In genomic region chr13:113974866-113975265, GRCm38 (mm10) we compare ENCODE assay signal across 27 mouse cellular contexts.
"Had no signal": no experiment of that assay in that cellular context is flagged by ENCODE, and none has a peak within 500 bp of the region (broad histone marks: within the 10 kb centered on the region; RNA-seq: fewer than 3 reads in every experiment).

No protein-coding gene starts in this region.

- H3K27ac ChIP-seq: heart, adult 2 months; heart, embryonic 13.5 days; heart, embryonic 15.5 days; hindbrain, embryonic 13.5 days; hindbrain, embryonic 15.5 days; hindbrain, postnatal 0 days; kidney, embryonic 15.5 days; kidney, postnatal 0 days; layer of hippocampus, adult 2 months; left cerebral cortex, adult 2 months; limb, embryonic 10.5 days; limb, embryonic 12.5 days; liver, embryonic 13.5 days had no signal

- H3K4me3 ChIP-seq: heart, adult 2 months; heart, embryonic 13.5 days; heart, embryonic 15.5 days; hindbrain, embryonic 13.5 days; hindbrain, embryonic 15.5 days; kidney, embryonic 15.5 days; layer of hippocampus, adult 2 months; left cerebral cortex, adult 2 months; limb, embryonic 10.5 days; limb, embryonic 12.5 days; liver, embryonic 13.5 days had no signal

- H3K36me3 ChIP-seq: heart, embryonic 13.5 days; heart, embryonic 15.5 days; hindbrain, embryonic 13.5 days; hindbrain, embryonic 15.5 days; kidney, embryonic 15.5 days; limb, embryonic 10.5 days; limb, embryonic 12.5 days; liver, embryonic 13.5 days had no signal

- H3K4me2 ChIP-seq: heart, embryonic 11.5 days; heart, embryonic 13.5 days; heart, embryonic 15.5 days; hindbrain, embryonic 13.5 days; kidney, embryonic 15.5 days; limb, embryonic 12.5 days; liver, embryonic 11.5 days; liver, embryonic 13.5 days had no signal

- H3K4me1 ChIP-seq: hindbrain, embryonic 15.5 days; kidney, embryonic 15.5 days; liver, embryonic 13.5 days had no signal

- ATAC-seq: hindbrain, postnatal 0 days; intestine, embryonic 16.5 days had no signal

- H3K9ac ChIP-seq: heart, embryonic 13.5 days; heart, embryonic 15.5 days; hindbrain, embryonic 13.5 days; hindbrain, embryonic 15.5 days; kidney, embryonic 15.5 days; limb, embryonic 12.5 days; liver, embryonic 13.5 days had no signal

- H3K9me3 ChIP-seq: heart, embryonic 13.5 days; heart, embryonic 15.5 days; hindbrain, embryonic 13.5 days; hindbrain, embryonic 15.5 days; kidney, embryonic 15.5 days; limb, embryonic 10.5 days; limb, embryonic 12.5 days; liver, embryonic 13.5 days had no signal

- H3K27me3 ChIP-seq: heart, embryonic 13.5 days; heart, embryonic 15.5 days; hindbrain, embryonic 15.5 days; kidney, embryonic 15.5 days; limb, embryonic 12.5 days; liver, embryonic 13.5 days had no signal

- DNase-seq: gastrocnemius, postnatal 14 days; gastrocnemius, postnatal 36 days; heart, adult 11 months; heart, adult 2 months; heart, postnatal 14 days; heart, postnatal 36 days; kidney, adult 11 months; kidney, adult 2 months; kidney, adult 9 months; kidney, postnatal 25 days; kidney, postnatal 4 days; liver; liver, embryonic 13.5 days had no signal
